Mouse (Mus musculus) limb, embryonic 11.5 days (tissue): Measurements from ENCODE around the gene Cpeb4. TPM values are rescaled to one million over a fixed set of nuclear protein-coding genes. Genes with fewer than 3 reads are reported as not detected.

Source experiments
- ATAC-seq: fragments of 200-750 bp; cut with Nextera tagmentation; 2 replicates; pipeline ENCODE4 v1.8.0; 2017; ENCODE audit warnings: low read depth; ENCODE audit not compliant: insufficient number of reproducible peaks, low FRiP score, low TSS enrichment
- DNase-seq: peaks from one replicate; pipeline ENCODE4 v3.0.0-alpha.2; 2015; ENCODE audit warnings: low spot score
- H3K27ac ChIP-seq: fragments of 300-500 bp; sonication (generic); replicated peaks from 2 replicates; pipeline ENCODE4 v1.5.1; 2014; ENCODE audit warnings: low read depth, mild to moderate bottlenecking, low read length
- H3K27me3 ChIP-seq: fragments of 300-500 bp; sonication (generic); 2 replicates; pipeline ENCODE4 v1.6.1; 2014; ENCODE audit warnings: mild to moderate bottlenecking, low read length, mixed read lengths; ENCODE audit not compliant: control insufficient read depth, insufficient read depth
- H3K36me3 ChIP-seq: fragments of 300-500 bp; sonication (generic); 2 replicates; pipeline ENCODE4 v1.6.1; 2014; ENCODE audit warnings: mild to moderate bottlenecking, low read length, moderate library complexity, mixed read lengths; ENCODE audit not compliant: control insufficient read depth, insufficient read depth
- H3K4me1 ChIP-seq: fragments of 300-500 bp; sonication (generic); 2 replicates; pipeline ENCODE4 v1.6.1; 2014; ENCODE audit warnings: low read length, mixed read lengths; ENCODE audit not compliant: control insufficient read depth, insufficient read depth
- H3K4me2 ChIP-seq: fragments of 300-500 bp; sonication (generic); 2 replicates; pipeline ENCODE4 v1.6.1; 2014; ENCODE audit warnings: low read depth, mild to moderate bottlenecking, moderate library complexity; ENCODE audit not compliant: severe bottlenecking
- H3K4me3 ChIP-seq: fragments of 300-500 bp; sonication (generic); 2 replicates; pipeline ENCODE4 v1.5.1; 2014; ENCODE audit warnings: low read depth, low read length
- H3K9ac ChIP-seq: fragments of 300-500 bp; sonication (generic); 2 replicates; pipeline ENCODE4 v1.6.1; 2014; ENCODE audit warnings: mild to moderate bottlenecking, low read length
- H3K9me3 ChIP-seq: fragments of 300-500 bp; sonication (generic); 2 replicates; pipeline ENCODE4 v1.6.1; 2016; ENCODE audit warnings: low read length; ENCODE audit not compliant: control insufficient read depth
- WGBS: fragments of 180-500 bp; shearing (Covaris S2); extraction: QIAGEN DNeasy Blood & Tissue Kit; methylation state at CpG from one replicate; pipeline ENCODE4 v1.1.7; 2014; 5-methylcytosine and 5-hydroxymethylcytosine counted together
- polyA plus RNA-seq: library from polyadenylated mRNA; unstranded; fragments of >200 nt; fragmentation: Nextera tagmentation; extraction: Ambion mirVana; gene quantifications from 2 replicates; pipeline ENCODE4 v1.2.1, GENCODE M21; 2014

The Cpeb4 gene
- polyA plus RNA-seq, 1 experiment from 2014 or later, result 3.6 TPM

DNA sequence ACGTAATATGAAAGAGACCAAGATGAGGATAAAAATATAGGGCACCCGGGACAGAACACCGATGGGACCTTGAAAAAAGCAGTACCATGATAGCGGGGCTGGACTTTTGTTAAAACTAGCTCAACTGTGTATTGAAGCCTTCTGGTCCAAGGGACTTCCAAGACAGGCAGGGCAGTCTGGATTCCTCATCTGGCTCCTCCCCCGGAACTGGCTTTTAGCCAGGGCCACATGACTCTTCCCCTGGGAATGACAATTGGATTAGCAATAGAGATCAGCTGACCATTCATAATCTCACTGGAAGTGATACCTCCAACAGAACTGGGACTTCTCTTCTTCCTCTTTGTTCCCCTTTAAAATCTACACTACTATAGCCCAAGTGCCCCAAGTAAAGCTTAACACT is 21.0 kb upstream of the Cpeb4 start:
- Histone ChIP-seq H3K4me3 (no peak overlapping the region), H3K9me3 (no peaks in the 10 kb centered on the region), H3K27ac (no peak overlapping the region), H3K4me2 (no peak overlapping the region), H3K4me1 (peaks cover 14% of the 10 kb centered on the region), H3K36me3 (no peaks in the 10 kb centered on the region), H3K9ac (no peak overlapping the region), H3K27me3 (no peaks in the 10 kb centered on the region)
- ATAC-seq (no peak), DNase-seq (no peak)
- 84% methylated on average over 5 of the region's 5 CpGs for WGBS

GRCm38 (mm10) chr11:31851702-31852560 is 20.1 kb upstream of the Cpeb4 start:
- Histone ChIP-seq H3K9me3 (no peaks in the 10 kb centered on the region), H3K4me1 (peaks cover 14% of the 10 kb centered on the region), H3K27me3 (no peaks in the 10 kb centered on the region), H3K4me2 (no peak overlapping the region), H3K9ac (no peak overlapping the region), H3K4me3 (no peak overlapping the region), H3K36me3 (no peaks in the 10 kb centered on the region), H3K27ac (no peak overlapping the region)
- ATAC-seq, result no peak
- DNase-seq, result no peak
- 56% methylated on average over 4 of the region's 4 CpGs for WGBS

DNA sequence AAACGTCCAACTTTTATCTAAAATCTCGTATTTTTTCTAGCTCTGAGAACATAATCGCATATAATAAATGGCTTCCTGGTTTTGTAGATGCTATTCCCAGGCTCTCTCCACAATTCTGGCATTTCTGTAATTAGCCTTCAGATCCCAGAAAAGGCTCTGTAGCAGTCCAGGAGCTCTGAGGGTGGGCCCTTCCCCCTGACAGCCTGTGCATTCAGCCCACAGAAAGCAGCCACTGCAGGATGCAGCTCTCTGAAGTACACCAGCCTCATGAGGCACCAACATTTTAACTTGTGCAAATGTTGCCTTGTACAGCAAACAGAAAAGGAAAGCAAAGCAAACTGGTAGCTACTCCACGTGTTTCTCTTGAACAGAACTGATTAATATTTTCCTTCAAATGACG is 17.1 kb upstream of the Cpeb4 start:
- Histone ChIP-seq H3K36me3 (no peaks in the 10 kb centered on the region), H3K4me2 (no peak overlapping the region), H3K9me3 (no peaks in the 10 kb centered on the region), H3K27me3 (no peaks in the 10 kb centered on the region), H3K27ac (no peak overlapping the region), H3K9ac (no peak overlapping the region), H3K4me1 (peaks cover 13% of the 10 kb centered on the region), H3K4me3 (no peak overlapping the region)
- DNase-seq, result peak; percentile 20
- WGBS, result 72% methylated on average over 5 of the region's 5 CpGs
- no peak for ATAC-seq

GRCm38 (mm10) chr11:31857479-31857878 is 14.5 kb upstream of the Cpeb4 start:
- H3K27ac ChIP-seq, result no peak overlapping the region
- H3K4me3 ChIP-seq, result no peak overlapping the region
- H3K9me3 ChIP-seq, result no peaks in the 10 kb centered on the region
- no peak for DNase-seq
- H3K27me3 ChIP-seq, result no peaks in the 10 kb centered on the region
- 95% methylated on average over 4 of the region's 4 CpGs for WGBS
- H3K36me3 ChIP-seq, result no peaks in the 10 kb centered on the region
- no peak overlapping the region for H3K4me2 ChIP-seq
- no peak for ATAC-seq
- no peaks in the 10 kb centered on the region; the same call in 1 of the 2 replicates for H3K4me1 ChIP-seq
- no peak overlapping the region for H3K9ac ChIP-seq

DNA sequence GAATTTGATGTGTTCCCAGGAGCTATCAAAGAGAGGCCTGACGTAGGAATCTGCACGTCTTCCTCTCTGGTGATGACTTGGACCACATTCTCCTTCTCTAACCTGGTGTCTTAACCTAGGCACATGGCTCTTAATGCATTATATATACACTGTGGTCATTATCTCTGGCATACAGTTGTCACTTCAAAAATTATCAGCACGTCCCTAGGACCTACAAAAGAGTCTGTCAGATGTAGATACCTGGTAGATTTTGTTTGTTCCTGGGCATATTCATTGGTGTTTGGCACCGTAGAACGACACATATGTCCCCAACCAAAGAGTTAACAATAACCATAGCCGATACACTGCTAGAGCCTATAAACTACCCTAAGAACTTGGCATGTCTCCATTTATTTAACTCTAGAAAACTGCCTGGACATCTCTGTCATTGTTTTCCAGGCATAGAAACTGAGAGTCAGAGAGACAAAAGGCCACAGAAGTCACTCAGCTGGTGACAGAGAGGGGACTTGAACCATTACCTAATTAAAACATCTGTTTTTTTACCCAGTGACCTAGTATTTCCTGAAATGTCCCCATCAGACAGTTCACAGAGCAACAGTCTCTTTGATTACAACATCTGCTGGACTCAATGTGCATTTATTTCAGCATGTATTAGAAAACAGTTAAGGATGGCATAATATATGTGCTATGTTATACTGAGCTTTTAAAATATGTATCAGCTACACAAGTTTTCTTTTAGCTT is 10.7 kb upstream of the Cpeb4 start:
- WGBS, result 87% methylated on average over 6 of the region's 6 CpGs
- Histone ChIP-seq H3K4me2 (no peak overlapping the region), H3K27me3 (no peaks in the 10 kb centered on the region), H3K9me3 (no peaks in the 10 kb centered on the region), H3K4me3 (no peak overlapping the region), H3K4me1 (no peaks in the 10 kb centered on the region), H3K36me3 (no peaks in the 10 kb centered on the region), H3K9ac (no peak overlapping the region), H3K27ac (no peak overlapping the region)
- ATAC-seq, result no peak
- DNase-seq, result no peak

- Histone ChIP-seq H3K4me3 (no peak overlapping the region), H3K36me3 (no peaks in the 10 kb centered on the region), H3K27me3 (no peaks in the 10 kb centered on the region), H3K4me1 (peaks cover 3% of the 10 kb centered on the region; the same call in 1 of the 2 replicates), H3K27ac (no peak overlapping the region), H3K9ac (no peak overlapping the region), H3K9me3 (no peaks in the 10 kb centered on the region), H3K4me2 (no peak overlapping the region)
- 89% methylated on average over 4 of the region's 4 CpGs for WGBS
- DNase-seq (no peak), ATAC-seq (no peak)
Measured at GRCm38 (mm10) chr11:31867976-31868375, 4.0 kb upstream of the Cpeb4 start.

DNA sequence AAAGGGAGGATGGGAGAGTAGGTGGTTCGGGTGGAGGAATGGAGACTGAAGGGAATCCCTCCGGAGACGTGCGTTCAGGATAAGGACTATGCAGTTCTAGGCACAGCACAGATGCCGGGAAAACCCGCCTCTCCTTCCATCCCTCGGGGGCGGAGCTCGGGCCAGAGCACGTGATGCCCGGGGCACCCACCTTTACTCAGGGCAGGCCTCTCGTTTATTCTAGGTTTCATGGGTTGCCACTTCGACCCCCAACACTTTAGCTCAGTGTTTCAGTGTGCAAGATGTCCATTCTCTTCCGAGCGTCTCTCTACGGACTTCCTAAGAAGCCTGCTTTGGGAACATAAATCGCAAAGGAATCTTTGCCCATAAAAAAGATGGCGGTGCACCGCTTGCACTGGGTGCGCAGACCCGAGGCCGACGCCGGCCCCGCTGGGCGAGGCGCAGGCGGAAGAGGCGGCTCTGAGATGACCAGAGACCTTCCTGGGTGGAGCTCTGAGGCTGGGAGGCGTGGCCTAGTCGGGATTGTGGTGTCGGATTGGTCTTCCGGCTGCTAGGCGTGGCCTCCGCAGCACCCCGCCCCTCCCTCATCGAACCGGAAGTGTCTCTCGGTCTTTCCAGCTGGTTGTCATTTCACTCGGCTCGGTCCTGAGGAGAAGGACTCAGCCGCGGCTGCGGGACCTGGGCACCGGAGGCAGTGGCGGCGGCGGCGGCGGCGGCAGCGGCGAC is 1.6 kb upstream of the Cpeb4 start:
- no peaks in the 10 kb centered on the region for H3K9me3 ChIP-seq
- peak overlapping the region; percentile 64; the same call in 1 of the 2 replicates for H3K27ac ChIP-seq
- 0% methylated on average over 53 of the region's 53 CpGs for WGBS
- peak overlapping the region; percentile 75 for H3K9ac ChIP-seq
- H3K4me3 ChIP-seq, result peak overlapping the region; percentile 67
- peak; percentile 100 for ATAC-seq
- no peaks in the 10 kb centered on the region for H3K36me3 ChIP-seq
- peak overlapping the region; percentile 84 for H3K4me2 ChIP-seq
- DNase-seq, result peak; percentile 99
- H3K4me1 ChIP-seq, result peaks cover 4% of the 10 kb centered on the region; the same call in 1 of the 2 replicates
- H3K27me3 ChIP-seq, result no peaks in the 10 kb centered on the region

DNA sequence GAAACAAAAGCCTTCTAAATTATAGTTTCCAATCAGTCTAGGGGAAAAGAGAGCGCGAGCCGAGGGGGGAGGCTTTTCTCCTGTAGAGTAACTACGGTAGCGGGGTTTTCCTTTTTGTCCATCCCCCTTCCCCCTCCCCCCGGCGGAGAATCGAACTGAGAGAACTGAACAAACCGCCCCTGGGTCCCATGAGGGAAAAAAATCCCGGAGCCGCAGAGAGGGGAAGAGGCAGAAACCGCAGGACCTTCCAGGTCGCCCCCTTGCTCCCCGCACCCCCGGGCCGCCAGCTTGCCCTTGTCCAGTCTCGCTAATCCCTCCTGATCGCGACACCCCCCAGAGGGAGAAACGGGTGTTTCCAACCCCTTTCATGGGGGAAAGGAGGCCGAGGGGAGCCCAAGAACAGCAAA is 873 bp upstream of the Cpeb4 start:
- 1% methylated on average over 21 of the region's 21 CpGs for WGBS
- peak overlapping the region; percentile 84 for H3K4me2 ChIP-seq
- H3K27ac ChIP-seq, result no peak overlapping the region
- no peak for ATAC-seq
- H3K9me3 ChIP-seq, result no peaks in the 10 kb centered on the region
- no peaks in the 10 kb centered on the region for H3K27me3 ChIP-seq
- peak overlapping the region; percentile 67 for H3K4me3 ChIP-seq
- peaks cover 4% of the 10 kb centered on the region; the same call in 1 of the 2 replicates for H3K4me1 ChIP-seq
- peak; percentile 50 for DNase-seq
- no peaks in the 10 kb centered on the region for H3K36me3 ChIP-seq
- peak overlapping the region; percentile 61 for H3K9ac ChIP-seq
